ENCODE assay signal across 10 mouse cellular contexts in genomic region chr4:141741856-141742255, GRCm38 (mm10). TPM values are rescaled to one million over a fixed set of nuclear protein-coding genes. Genes with fewer than 3 reads are reported as not detected.
DNase-seq lines count a peak whose midpoint lies in the region; ATAC-seq and TF ChIP-seq lines count a peak whose summit lies in the region.
"Had no signal": no experiment of that assay in that cellular context is flagged by ENCODE, and none has a peak within 500 bp of the region (broad histone marks: within the 10 kb centered on the region; RNA-seq: fewer than 3 reads in every experiment).

No protein-coding gene starts in this region.

- no peak for TF ChIP-seq EP300 in liver, embryonic 14.5 days (IDR thresholded peaks at IDR 0.05; ENCODE audit: low read depth)

- H3K27ac ChIP-seq in heart, embryonic 13.5 days (replicated peaks): peak overlapping the region; percentile 66
- peak overlapping the region; percentile 45; the same call in 1 of the 2 replicates for H3K27ac ChIP-seq in embryonic facial prominence, embryonic 10.5 days (replicated peaks)
- H3K27ac ChIP-seq in kidney, embryonic 14.5 days (ENCODE audit: low read depth, low read length): no peak overlapping the region
- H3K27ac ChIP-seq in liver, embryonic 14.5 days: no peak overlapping the region
- H3K27ac ChIP-seq in midbrain, embryonic 13.5 days: no peak overlapping the region
- H3K27ac ChIP-seq: forebrain, embryonic 12.5 days; lung, embryonic 15.5 days had no signal

- no peak for TF ChIP-seq CTCF in liver, embryonic 14.5 days (IDR thresholded peaks at IDR 0.05; ENCODE audit: low read depth)

- H3K4me1 ChIP-seq in heart, embryonic 13.5 days: peaks cover 19% of the 10 kb centered on the region
- H3K4me1 ChIP-seq in embryonic facial prominence, embryonic 10.5 days: peaks cover 2% of the 10 kb centered on the region
- H3K4me1 ChIP-seq in kidney, embryonic 14.5 days (ENCODE audit: control insufficient read depth, insufficient read depth, low read length): peaks cover 3% of the 10 kb centered on the region; the same call in 1 of the 2 replicates
- peaks cover 0 to 9% of the 10 kb centered on the region in 2 experiments; a peak in 1 of 4 replicates for H3K4me1 ChIP-seq in liver, embryonic 14.5 days (replicated peaks; ENCODE audit: control insufficient read depth in 2 of 2, insufficient read depth in 2 of 2, low read length in 1 of 2)
- H3K4me1 ChIP-seq in midbrain, embryonic 13.5 days (replicated peaks): no peaks in the 10 kb centered on the region
- H3K4me1 ChIP-seq: forebrain, embryonic 12.5 days; lung, embryonic 15.5 days had no signal

- peak overlapping the region; percentile 40; the same call in 1 of the 2 replicates for H3K9ac ChIP-seq in heart, embryonic 13.5 days
- H3K9ac ChIP-seq in kidney, embryonic 14.5 days (ENCODE audit: low read depth, low read length): no peak overlapping the region
- H3K9ac ChIP-seq in liver, embryonic 14.5 days (replicated peaks): no peak overlapping the region
- no peak overlapping the region for H3K9ac ChIP-seq in midbrain, embryonic 13.5 days (replicated peaks)
- H3K9ac ChIP-seq: forebrain, embryonic 12.5 days; lung, embryonic 15.5 days had no signal

- H3K36me3 ChIP-seq in heart, embryonic 13.5 days: no peaks in the 10 kb centered on the region
- no peaks in the 10 kb centered on the region for H3K36me3 ChIP-seq in embryonic facial prominence, embryonic 10.5 days (replicated peaks)
- no peaks in the 10 kb centered on the region for H3K36me3 ChIP-seq in kidney, embryonic 14.5 days (ENCODE audit: control insufficient read depth, insufficient read depth, low read length)
- no peaks in the 10 kb centered on the region for H3K36me3 ChIP-seq in liver, embryonic 14.5 days (replicated peaks; ENCODE audit: control insufficient read depth, insufficient read depth, low read depth)
- no peaks in the 10 kb centered on the region for H3K36me3 ChIP-seq in midbrain, embryonic 13.5 days
- H3K36me3 ChIP-seq: forebrain, embryonic 12.5 days; lung, embryonic 15.5 days had no signal

- DNase-seq in heart, adult 8-10 months (ENCODE audit: low spot score): no peak
- DNase-seq in embryonic facial prominence, embryonic 10.5 days (ENCODE audit: low spot score): peak; percentile 36
- no peak for DNase-seq in liver, embryonic 14.5 days (ENCODE audit: low read depth in 3 of 3, low spot score in 3 of 3)
- DNase-seq in layer of hippocampus, postnatal 14 days (ENCODE audit: low spot score in 2 of 2): no peak
- no peak for DNase-seq in adipocyte (ENCODE audit: low spot score)

- peaks cover 5% of the 10 kb centered on the region; the same call in 1 of the 2 replicates for H3K27me3 ChIP-seq in heart, embryonic 13.5 days (replicated peaks)
- peaks cover 6% of the 10 kb centered on the region; the same call in 1 of the 2 replicates for H3K27me3 ChIP-seq in embryonic facial prominence, embryonic 10.5 days (replicated peaks; ENCODE audit: low read depth, poor library complexity, severe bottlenecking)
- no peaks in the 10 kb centered on the region for H3K27me3 ChIP-seq in kidney, embryonic 14.5 days (ENCODE audit: control insufficient read depth, insufficient read depth, low read length)
- no peaks in the 10 kb centered on the region for H3K27me3 ChIP-seq in liver, embryonic 14.5 days (ENCODE audit: control insufficient read depth, insufficient read depth, low read length)
- H3K27me3 ChIP-seq in midbrain, embryonic 13.5 days: no peaks in the 10 kb centered on the region
- H3K27me3 ChIP-seq: forebrain, embryonic 12.5 days had no signal

- 20% methylated on average over 9 of the region's 9 CpGs for WGBS in heart, embryonic 13.5 days
- WGBS in embryonic facial prominence, embryonic 10.5 days: 69% methylated on average over 9 of the region's 9 CpGs
- WGBS in kidney, embryonic 14.5 days: 42% methylated on average over 9 of the region's 9 CpGs
- WGBS in liver, embryonic 14.5 days (ENCODE audit: insufficient replicate concordance): 54% methylated on average over 9 of the region's 9 CpGs
- 77% methylated on average over 9 of the region's 9 CpGs for WGBS in midbrain, embryonic 13.5 days

- no peak overlapping the region for H3K4me2 ChIP-seq in heart, embryonic 13.5 days
- no peak overlapping the region for H3K4me2 ChIP-seq in kidney, embryonic 14.5 days (replicated peaks; ENCODE audit: low read depth, low read length)
- no peak overlapping the region for H3K4me2 ChIP-seq in liver, embryonic 14.5 days (ENCODE audit: low read depth)
- no peak overlapping the region for H3K4me2 ChIP-seq in midbrain, embryonic 13.5 days (replicated peaks)
- H3K4me2 ChIP-seq: forebrain, embryonic 12.5 days; lung, embryonic 15.5 days had no signal

- ATAC-seq in heart, embryonic 13.5 days (ENCODE audit: extremely low read depth, insufficient number of reproducible peaks, low FRiP score, low TSS enrichment): peak; percentile 40; the same call in 1 of the 2 replicates
- ATAC-seq in kidney, embryonic 14.5 days (ENCODE audit: low FRiP score, low TSS enrichment): peak; percentile 81
- ATAC-seq in liver, embryonic 14.5 days (ENCODE audit: insufficient read depth): peak; percentile 74
- ATAC-seq in midbrain, embryonic 13.5 days: no peak

- H3K9me3 ChIP-seq in heart, embryonic 13.5 days: no peaks in the 10 kb centered on the region
- H3K9me3 ChIP-seq in embryonic facial prominence, embryonic 10.5 days: no peaks in the 10 kb centered on the region
- no peaks in the 10 kb centered on the region for H3K9me3 ChIP-seq in kidney, embryonic 14.5 days (ENCODE audit: control insufficient read depth, low read length)
- H3K9me3 ChIP-seq in liver, embryonic 14.5 days (ENCODE audit: control insufficient read depth, low read length): no peaks in the 10 kb centered on the region
- H3K9me3 ChIP-seq in midbrain, embryonic 13.5 days: no peaks in the 10 kb centered on the region
- H3K9me3 ChIP-seq: forebrain, embryonic 12.5 days; lung, embryonic 15.5 days had no signal

- no peak overlapping the region for H3K4me3 ChIP-seq in heart, embryonic 13.5 days
- H3K4me3 ChIP-seq in embryonic facial prominence, embryonic 10.5 days: no peak overlapping the region
- no peak overlapping the region for H3K4me3 ChIP-seq in kidney, embryonic 14.5 days (ENCODE audit: low read length)
- no peak overlapping the region for H3K4me3 ChIP-seq in liver, embryonic 14.5 days (ENCODE audit: insufficient read depth in 1 of 2, low read depth in 2 of 2, low read length in 2 of 2)
- H3K4me3 ChIP-seq in midbrain, embryonic 13.5 days (replicated peaks): no peak overlapping the region
- H3K4me3 ChIP-seq: forebrain, embryonic 12.5 days; lung, embryonic 15.5 days had no signal

RNA-seq across cellular contexts. Expression of gene Agmat, which starts 4.6 kb away (rescaled TPM):
- polyA plus RNA-seq in heart, embryonic 13.5 days (2015; fragmentation: Nextera tagmentation; extraction: Ambion mirVana): 1.0 and 1.9 TPM in 2 replicates
- total RNA-seq in heart, adult 8-10 months (2022): under 1 TPM in 3 of 4 experiments, not detected in 1; 0.44 to 0.66 (median 0.63) TPM
- not detected in 2 replicates for polyA plus RNA-seq in embryonic facial prominence, embryonic 10.5 days (2016; fragmentation: Nextera tagmentation; extraction: Ambion mirVana)
- 1.1 and 1.6 TPM in 2 replicates for polyA plus RNA-seq in kidney, embryonic 14.5 days (2014; fragmentation: Nextera tagmentation; extraction: Ambion mirVana)
- 11.2 and 14.4 TPM in 2 replicates for polyA plus RNA-seq in liver, embryonic 14.5 days (2012; rRNA removed)
- polyA plus RNA-seq in liver, embryonic 14.5 days (2014; fragmentation: Nextera tagmentation; extraction: Ambion mirVana): 18.1 and 18.7 TPM in 2 replicates
- not detected in 2 replicates for polyA plus RNA-seq in midbrain, embryonic 13.5 days (2015; fragmentation: Nextera tagmentation; extraction: Ambion mirVana)
- total RNA-seq in layer of hippocampus, postnatal 14 days (2021): not detected
- polyA plus RNA-seq: forebrain, embryonic 12.5 days had no signal

RNA-seq across cellular contexts. Expression of gene Ddi2, which starts 18.6 kb away (rescaled TPM):
- 13.2 and 15.6 TPM in 2 replicates for polyA plus RNA-seq in heart, embryonic 13.5 days (2015; fragmentation: Nextera tagmentation; extraction: Ambion mirVana)
- total RNA-seq in heart, adult 8-10 months (2022): 10 to 100 TPM; 26.1 to 34.6 (median 29.1) TPM
- polyA plus RNA-seq in embryonic facial prominence, embryonic 10.5 days (2016; fragmentation: Nextera tagmentation; extraction: Ambion mirVana): 28.1 and 31.8 TPM in 2 replicates
- 11.0 and 20.6 TPM in 2 replicates for polyA plus RNA-seq in kidney, embryonic 14.5 days (2014; fragmentation: Nextera tagmentation; extraction: Ambion mirVana)
- polyA plus RNA-seq in liver, embryonic 14.5 days (2012; rRNA removed): 6.7 and 9.5 TPM in 2 replicates
- polyA plus RNA-seq in liver, embryonic 14.5 days (2014; fragmentation: Nextera tagmentation; extraction: Ambion mirVana): 9.2 and 11.4 TPM in 2 replicates
- polyA plus RNA-seq in midbrain, embryonic 13.5 days (2015; fragmentation: Nextera tagmentation; extraction: Ambion mirVana): 15.7 and 16.6 TPM in 2 replicates
- total RNA-seq in layer of hippocampus, postnatal 14 days (2021): 10 to 100 TPM; 29.4 to 34.0 TPM

RNA-seq across cellular contexts. Expression of gene Dnajc16, which starts 48.9 kb away (rescaled TPM):
- polyA plus RNA-seq in heart, embryonic 13.5 days (2015; fragmentation: Nextera tagmentation; extraction: Ambion mirVana): 4.0 and 4.2 TPM in 2 replicates
- total RNA-seq in heart, adult 8-10 months (2022): 10 to 100 TPM; 23.2 to 28.7 (median 25.0) TPM
- polyA plus RNA-seq in embryonic facial prominence, embryonic 10.5 days (2016; fragmentation: Nextera tagmentation; extraction: Ambion mirVana): 4.0 and 4.8 TPM in 2 replicates
- polyA plus RNA-seq in kidney, embryonic 14.5 days (2014; fragmentation: Nextera tagmentation; extraction: Ambion mirVana): 3.2 and 5.2 TPM in 2 replicates
- 2.4 and 2.8 TPM in 2 replicates for polyA plus RNA-seq in liver, embryonic 14.5 days (2012; rRNA removed)
- polyA plus RNA-seq in liver, embryonic 14.5 days (2014; fragmentation: Nextera tagmentation; extraction: Ambion mirVana): 1.4 and 1.7 TPM in 2 replicates
- 5.7 and 6.9 TPM in 2 replicates for polyA plus RNA-seq in midbrain, embryonic 13.5 days (2015; fragmentation: Nextera tagmentation; extraction: Ambion mirVana)
- 10 to 100 TPM; 29.4 to 33.3 TPM for total RNA-seq in layer of hippocampus, postnatal 14 days (2021)

RNA-seq across cellular contexts. Expression of gene Casp9, which starts 51.6 kb away (rescaled TPM):
- 14.3 and 15.5 TPM in 2 replicates for polyA plus RNA-seq in heart, embryonic 13.5 days (2015; fragmentation: Nextera tagmentation; extraction: Ambion mirVana)
- 10 to 100 TPM in 2 of 4 experiments, 1 to 10 TPM in 2; 7.9 to 10.7 (median 10.0) TPM for total RNA-seq in heart, adult 8-10 months (2022)
- polyA plus RNA-seq in embryonic facial prominence, embryonic 10.5 days (2016; fragmentation: Nextera tagmentation; extraction: Ambion mirVana): 21.2 and 23.1 TPM in 2 replicates
- polyA plus RNA-seq in kidney, embryonic 14.5 days (2014; fragmentation: Nextera tagmentation; extraction: Ambion mirVana): 14.5 and 24.3 TPM in 2 replicates
- 7.5 and 7.6 TPM in 2 replicates for polyA plus RNA-seq in liver, embryonic 14.5 days (2012; rRNA removed)
- polyA plus RNA-seq in liver, embryonic 14.5 days (2014; fragmentation: Nextera tagmentation; extraction: Ambion mirVana): 5.8 and 6.5 TPM in 2 replicates
- 19.1 and 23.2 TPM in 2 replicates for polyA plus RNA-seq in midbrain, embryonic 13.5 days (2015; fragmentation: Nextera tagmentation; extraction: Ambion mirVana)
- total RNA-seq in layer of hippocampus, postnatal 14 days (2021): 10 to 100 TPM; 23.1 to 23.3 TPM

RNA-seq across cellular contexts. Expression of gene Rsc1a1, which starts 56.5 kb away (rescaled TPM):
- polyA plus RNA-seq in heart, embryonic 13.5 days (2015; fragmentation: Nextera tagmentation; extraction: Ambion mirVana): 0.43 and 0.96 TPM in 2 replicates
- total RNA-seq in heart, adult 8-10 months (2022): 1 to 10 TPM in 2 of 4 experiments, not detected in 2; 1.2 to 4.0 TPM
- 1.1 and 2.3 TPM in 2 replicates for polyA plus RNA-seq in embryonic facial prominence, embryonic 10.5 days (2016; fragmentation: Nextera tagmentation; extraction: Ambion mirVana)
- polyA plus RNA-seq in kidney, embryonic 14.5 days (2014; fragmentation: Nextera tagmentation; extraction: Ambion mirVana): not detected in 2 replicates
- polyA plus RNA-seq in liver, embryonic 14.5 days (2012; rRNA removed): 3.9 and 5.7 TPM in 2 replicates
- polyA plus RNA-seq in liver, embryonic 14.5 days (2014; fragmentation: Nextera tagmentation; extraction: Ambion mirVana): 0.97 and 2.1 TPM in 2 replicates
- polyA plus RNA-seq in midbrain, embryonic 13.5 days (2015; fragmentation: Nextera tagmentation; extraction: Ambion mirVana): 0.48 TPM in 1 of 2 replicates, not detected in the other
- total RNA-seq in layer of hippocampus, postnatal 14 days (2021): under 1 TPM in 1 of 2 experiments, not detected in 1; 0.79 TPM
- polyA plus RNA-seq: lung, embryonic 15.5 days had no signal

Comparison
In these comparisons a context has a peak if more than half of its experiments do, and no peak if none do; other contexts are left out.
1. H3K27ac ChIP-seq: peak in heart, embryonic 13.5 days (single experiment) and embryonic facial prominence, embryonic 10.5 days (single experiment); none in kidney, embryonic 14.5 days (single experiment), liver, embryonic 14.5 days (single experiment) and midbrain, embryonic 13.5 days (single experiment).